Mouse (Mus musculus) intestine, embryonic 16.5 days (tissue): ENCODE results near the gene Dpm2. TPM values are rescaled to one million over a fixed set of nuclear protein-coding genes. Genes with fewer than 3 reads are reported as not detected.

ENCODE experiments used
- ATAC-seq: fragments of 200-750 bp; cut with Nextera tagmentation; 2 replicates; pipeline ENCODE4 v1.8.0; 2017; ENCODE audit warnings: moderate TSS enrichment, moderate library complexity
- H3K27ac ChIP-seq: fragments of 300-500 bp; sonication (generic); 2 replicates; pipeline ENCODE4 v1.5.1; 2014; ENCODE audit warnings: mild to moderate bottlenecking, low read length
- H3K27me3 ChIP-seq: fragments of 300-500 bp; sonication (generic); replicated peaks from 2 replicates; pipeline ENCODE4 v1.6.1; 2014; ENCODE audit warnings: low read length, control low read depth, mixed read lengths; ENCODE audit not compliant: control insufficient read depth, insufficient read depth
- H3K36me3 ChIP-seq: fragments of 300-500 bp; sonication (generic); 2 replicates; pipeline ENCODE4 v1.6.1; 2014; ENCODE audit warnings: low read length, control low read depth; ENCODE audit not compliant: control insufficient read depth, insufficient read depth
- H3K4me1 ChIP-seq: fragments of 300-500 bp; sonication (generic); 2 replicates; pipeline ENCODE4 v1.6.1; 2014; ENCODE audit warnings: low read length, control low read depth, mixed read lengths; ENCODE audit not compliant: control insufficient read depth, insufficient read depth
- H3K4me2 ChIP-seq: fragments of 300-500 bp; sonication (generic); 2 replicates; pipeline ENCODE4 v1.6.1; 2014; ENCODE audit warnings: low read depth, low read length, control low read depth
- H3K4me3 ChIP-seq: fragments of 300-500 bp; sonication (generic); 2 replicates; pipeline ENCODE4 v1.5.1; 2014; ENCODE audit warnings: mild to moderate bottlenecking, low read length
- H3K9ac ChIP-seq: fragments of 300-500 bp; sonication (generic); 2 replicates; pipeline ENCODE4 v1.6.1; 2014; ENCODE audit warnings: low read depth, low read length
- H3K9me3 ChIP-seq: fragments of 300-500 bp; sonication (generic); 2 replicates; pipeline ENCODE4 v1.6.1; 2016; ENCODE audit warnings: low read length, control low read depth; ENCODE audit not compliant: control insufficient read depth
- WGBS: fragments of 180-500 bp; shearing (Covaris S2); extraction: QIAGEN DNeasy Blood & Tissue Kit; methylation state at CpG from one replicate; pipeline ENCODE4 v1.1.7; 2014; 5-methylcytosine and 5-hydroxymethylcytosine counted together
- polyA plus RNA-seq: library from polyadenylated mRNA; unstranded; fragments of >200 nt; fragmentation: Nextera tagmentation; extraction: Ambion mirVana; gene quantifications from 2 replicates; pipeline ENCODE4 v1.2.1, GENCODE M21; 2015

Gene Dpm2
- polyA plus RNA-seq, 1 experiment from 2014 or later = 123 TPM

DNA sequence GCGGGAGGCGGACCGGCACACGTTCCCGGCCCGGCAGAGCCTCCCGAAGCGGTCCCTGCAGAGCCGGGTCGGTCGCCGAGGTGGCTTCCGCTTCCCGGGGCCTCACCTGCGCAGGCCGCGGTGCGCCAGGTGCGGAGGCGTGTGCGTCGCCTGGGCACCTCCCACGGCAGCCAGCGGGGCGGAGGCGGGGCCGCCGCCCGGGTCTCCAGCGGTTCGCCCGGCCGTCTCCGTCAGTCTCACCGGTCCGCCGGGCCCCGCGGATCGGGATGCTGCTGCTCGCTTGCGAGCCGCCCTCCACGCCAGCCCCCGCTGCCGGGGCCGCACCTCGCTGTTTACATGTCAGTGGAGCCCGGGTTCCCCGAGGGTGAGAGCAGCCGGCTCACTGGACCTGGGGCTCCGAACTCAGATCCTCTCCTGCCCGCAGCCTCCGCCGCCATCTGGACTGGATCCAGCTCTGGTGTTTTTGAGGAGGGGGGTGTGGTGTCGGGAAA lies 35.1 kb upstream of the Dpm2 start:
- WGBS = under 1% methylated on average over 56 of the region's 56 CpGs

DNA sequence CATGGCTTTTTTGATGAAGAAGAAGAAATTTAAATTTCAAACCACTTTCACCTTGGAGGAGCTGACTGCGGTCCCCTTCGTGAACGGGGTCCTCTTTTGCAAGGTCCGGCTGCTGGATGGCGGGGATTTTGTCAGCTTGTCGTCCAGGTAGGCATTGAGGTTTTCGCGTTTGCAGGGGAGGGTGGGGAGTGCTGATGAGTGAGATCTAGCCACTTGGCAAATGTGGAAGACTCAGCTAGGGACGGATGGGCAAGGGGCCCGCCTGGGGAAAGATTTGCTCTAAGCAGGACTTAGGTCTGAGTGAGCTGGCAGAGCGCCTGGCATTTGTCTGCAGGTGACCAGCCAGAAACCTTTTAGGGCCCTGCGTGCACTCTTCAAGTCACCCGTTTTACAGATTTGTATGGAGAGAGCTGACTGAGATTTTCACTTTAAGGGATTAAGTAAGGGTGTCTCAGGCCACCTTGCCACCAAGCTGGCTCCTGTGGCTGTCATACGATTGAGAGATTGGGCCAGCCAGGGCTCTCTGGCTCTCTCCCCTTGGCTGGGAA lies 34.5 kb upstream of the Dpm2 start:
- peak overlapping the region; percentile 88 for H3K4me2 ChIP-seq
- peak overlapping the region; percentile 99 for H3K27ac ChIP-seq
- 1% methylated on average over 14 of the region's 14 CpGs for WGBS
- no peak for ATAC-seq
- H3K27me3 ChIP-seq = no peaks in the 10 kb centered on the region
- H3K4me3 ChIP-seq = peak overlapping the region; percentile 80
- peak overlapping the region; percentile 92 for H3K9ac ChIP-seq
- peaks cover 55% of the 10 kb centered on the region for H3K4me1 ChIP-seq
- H3K36me3 ChIP-seq = no peaks in the 10 kb centered on the region
- no peaks in the 10 kb centered on the region for H3K9me3 ChIP-seq

More for the DNA sequence above, 35.1 kb upstream of the Dpm2 start:
- Histone ChIP-seq H3K4me1 (peaks cover 50% of the 10 kb centered on the region), H3K4me3 (peak overlapping the region; percentile 80), H3K4me2 (peak overlapping the region; percentile 88), H3K27me3 (no peaks in the 10 kb centered on the region), H3K9me3 (no peaks in the 10 kb centered on the region), H3K27ac (peak overlapping the region; percentile 99), H3K36me3 (no peaks in the 10 kb centered on the region), H3K9ac (peak overlapping the region; percentile 92)
- peak; percentile 83 for ATAC-seq

DNA sequence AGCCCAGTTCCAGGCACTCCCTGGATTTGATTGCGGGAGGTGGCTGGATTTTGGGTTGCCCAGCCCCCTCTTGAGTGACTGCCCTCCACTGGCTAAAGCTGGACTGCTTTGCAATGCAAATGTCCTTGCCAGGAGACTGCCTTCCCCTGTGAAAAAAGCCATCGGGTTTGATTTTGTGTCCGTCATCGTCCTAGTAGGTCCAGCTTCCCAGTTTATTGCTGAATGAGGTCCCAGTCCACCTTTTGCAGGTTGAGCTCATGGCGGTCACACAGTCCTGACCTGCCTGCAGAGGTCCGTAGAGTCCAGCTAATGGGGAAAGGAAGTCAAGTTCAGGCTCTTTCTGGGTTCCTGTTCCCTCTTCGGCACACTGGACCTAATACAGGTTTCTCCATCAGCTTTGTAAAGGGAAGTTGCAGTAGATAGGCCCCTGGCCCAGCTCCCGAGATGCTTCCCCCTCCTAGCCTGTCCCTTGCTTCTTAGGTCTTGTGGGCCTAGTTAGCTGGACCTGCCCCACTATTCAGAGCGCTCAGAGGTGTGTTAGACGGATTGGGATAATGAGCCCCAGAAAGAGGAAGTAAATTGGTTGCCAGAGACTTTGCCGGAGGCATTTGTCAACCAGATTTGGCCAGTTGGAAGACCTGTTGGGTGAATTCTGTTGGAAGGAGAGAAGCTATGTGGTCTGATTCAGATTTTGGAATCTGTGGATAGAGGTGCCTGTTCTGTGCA lies 33.9 kb upstream of the Dpm2 start:
- Histone ChIP-seq H3K9me3 (no peaks in the 10 kb centered on the region), H3K4me2 (peak overlapping the region; percentile 88), H3K4me3 (peak overlapping the region; percentile 80), H3K4me1 (peaks cover 56% of the 10 kb centered on the region), H3K27ac (peak overlapping the region; percentile 99), H3K36me3 (no peaks in the 10 kb centered on the region), H3K9ac (peak overlapping the region; percentile 92), H3K27me3 (no peaks in the 10 kb centered on the region)
- ATAC-seq = no peak
- 6% methylated on average over 11 of the region's 11 CpGs for WGBS

DNA sequence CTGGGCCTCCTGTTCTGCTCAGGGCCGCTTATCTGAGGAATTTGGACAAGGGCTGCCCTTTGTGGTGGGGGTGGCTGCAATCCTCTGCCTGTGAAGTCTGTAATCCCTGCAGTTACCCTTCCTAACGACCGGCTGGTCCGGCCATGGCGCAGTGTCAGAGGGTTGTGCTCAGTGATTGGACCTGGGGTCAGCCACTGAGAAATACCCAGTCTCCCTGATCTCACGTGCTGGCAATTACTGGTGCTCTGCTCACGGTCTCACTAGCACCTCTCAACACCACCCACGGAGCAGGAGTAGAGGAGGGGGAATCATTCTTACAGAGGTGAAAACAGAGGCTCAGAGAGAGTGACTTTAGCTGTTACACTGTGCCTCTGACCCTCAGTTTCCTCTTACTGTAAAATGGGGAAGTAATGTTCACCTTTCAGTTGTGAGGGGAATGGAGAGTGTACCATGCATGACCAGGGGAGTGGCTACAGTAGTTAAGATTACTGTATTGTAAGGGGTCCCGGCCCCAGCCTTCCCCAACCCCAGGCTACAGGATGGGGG lies 33.2 kb upstream of the Dpm2 start:
- no peak for ATAC-seq
- peak overlapping the region; percentile 80 for H3K4me3 ChIP-seq
- 13% methylated on average over 9 of the region's 9 CpGs for WGBS
- H3K36me3 ChIP-seq = no peaks in the 10 kb centered on the region
- no peaks in the 10 kb centered on the region for H3K27me3 ChIP-seq
- H3K27ac ChIP-seq = peak overlapping the region; percentile 99
- peak overlapping the region; percentile 88 for H3K4me2 ChIP-seq
- H3K9ac ChIP-seq = peak overlapping the region; percentile 92
- H3K4me1 ChIP-seq = peaks cover 61% of the 10 kb centered on the region
- no peaks in the 10 kb centered on the region for H3K9me3 ChIP-seq

DNA sequence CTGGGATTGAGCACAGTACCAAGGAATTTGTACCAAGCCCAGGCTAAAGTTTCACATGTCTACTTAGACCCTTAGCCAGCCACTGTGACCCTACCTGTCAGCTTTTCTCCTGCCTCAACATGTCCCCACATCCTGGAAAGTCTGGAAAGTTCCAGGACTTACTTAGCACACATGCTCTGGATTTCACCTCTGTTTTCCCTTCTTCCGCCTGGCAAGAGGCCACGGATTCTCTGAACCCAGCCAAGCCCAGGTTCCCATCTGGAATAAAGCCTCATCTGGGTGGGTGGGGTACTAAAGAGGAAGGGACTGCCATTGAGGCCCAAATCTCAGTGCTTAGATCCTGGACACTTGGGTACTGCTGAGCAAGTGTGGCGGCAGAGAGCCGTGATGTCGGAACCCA lies 32.7 kb upstream of the Dpm2 start:
- H3K4me3 ChIP-seq = peak overlapping the region; percentile 80
- H3K36me3 ChIP-seq = no peaks in the 10 kb centered on the region
- peak overlapping the region; percentile 88 for H3K4me2 ChIP-seq
- no peaks in the 10 kb centered on the region for H3K27me3 ChIP-seq
- H3K9ac ChIP-seq = peak overlapping the region; percentile 92
- WGBS = 59% methylated on average over 5 of the region's 5 CpGs
- H3K27ac ChIP-seq = peak overlapping the region; percentile 99; the same call in 1 of the 2 replicates
- no peaks in the 10 kb centered on the region for H3K9me3 ChIP-seq
- ATAC-seq = no peak
- peaks cover 66% of the 10 kb centered on the region for H3K4me1 ChIP-seq

DNA sequence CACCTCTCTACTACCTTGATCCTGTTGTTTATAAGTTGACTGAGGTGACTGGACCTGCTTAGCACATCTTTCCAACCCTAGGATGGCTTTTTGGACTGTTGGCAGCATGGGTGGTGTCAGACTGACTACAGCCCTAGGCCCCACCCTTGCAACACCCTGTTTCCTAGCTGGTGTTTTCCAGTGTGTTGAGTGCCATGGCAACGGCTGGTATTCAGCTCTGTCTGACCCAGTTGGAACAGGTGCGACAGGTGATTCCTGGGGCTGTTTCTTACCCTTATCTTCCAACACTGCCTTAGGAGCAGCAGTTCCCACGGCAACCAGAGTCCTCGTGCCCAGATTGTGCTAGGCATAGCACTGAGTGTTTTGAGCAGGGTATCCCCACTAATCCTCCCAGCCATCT lies 32.2 kb upstream of the Dpm2 start:
- Histone ChIP-seq H3K9ac (no peak overlapping the region), H3K27ac (no peak overlapping the region), H3K4me3 (no peak overlapping the region)

DNA sequence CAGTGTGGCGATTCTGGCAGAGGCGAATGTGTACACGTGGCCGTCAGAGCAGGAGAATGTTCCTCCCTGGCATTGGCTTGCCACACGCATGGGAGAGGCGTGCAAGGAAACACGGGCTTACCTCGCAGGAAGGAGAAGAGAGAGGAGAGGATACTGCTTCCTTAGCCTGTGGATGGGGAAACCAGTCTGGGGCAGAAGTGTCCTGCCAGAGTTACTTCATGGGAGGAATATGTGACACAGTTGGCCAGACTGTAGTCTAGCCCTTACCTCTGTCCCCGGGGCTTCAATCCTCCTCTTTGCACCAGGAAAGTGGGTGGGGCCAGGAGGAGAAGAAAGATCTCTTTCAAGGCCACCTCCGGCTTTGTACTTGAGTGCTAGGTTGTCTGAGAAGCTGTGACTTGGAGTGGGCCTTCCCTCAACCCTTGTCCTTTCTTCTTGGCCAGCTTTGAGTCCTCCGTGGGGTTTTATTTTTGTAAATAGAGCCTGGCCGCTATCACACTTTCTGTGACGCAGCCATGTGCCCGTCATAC lies 31.1 kb upstream of the Dpm2 start:
- Histone ChIP-seq H3K27ac (peak overlapping the region; percentile 29; the same call in 1 of the 2 replicates), H3K9ac (peak overlapping the region; percentile 20; the same call in 1 of the 2 replicates), H3K4me2 (peak overlapping the region; percentile 20), H3K4me1 (peaks cover 63% of the 10 kb centered on the region), H3K27me3 (no peaks in the 10 kb centered on the region), H3K36me3 (no peaks in the 10 kb centered on the region), H3K9me3 (no peaks in the 10 kb centered on the region), H3K4me3 (no peak overlapping the region; the same call in 1 of the 2 replicates)
- ATAC-seq = no peak
- 64% methylated on average over 14 of the region's 14 CpGs for WGBS

More for the DNA sequence above, 32.2 kb upstream of the Dpm2 start:
- peak overlapping the region; percentile 11 for H3K4me2 ChIP-seq
- no peaks in the 10 kb centered on the region for H3K27me3 ChIP-seq
- WGBS = 58% methylated on average over 4 of the region's 4 CpGs
- ATAC-seq = no peak
- no peaks in the 10 kb centered on the region for H3K36me3 ChIP-seq
- H3K4me1 ChIP-seq = peaks cover 71% of the 10 kb centered on the region
- H3K9me3 ChIP-seq = no peaks in the 10 kb centered on the region

DNA sequence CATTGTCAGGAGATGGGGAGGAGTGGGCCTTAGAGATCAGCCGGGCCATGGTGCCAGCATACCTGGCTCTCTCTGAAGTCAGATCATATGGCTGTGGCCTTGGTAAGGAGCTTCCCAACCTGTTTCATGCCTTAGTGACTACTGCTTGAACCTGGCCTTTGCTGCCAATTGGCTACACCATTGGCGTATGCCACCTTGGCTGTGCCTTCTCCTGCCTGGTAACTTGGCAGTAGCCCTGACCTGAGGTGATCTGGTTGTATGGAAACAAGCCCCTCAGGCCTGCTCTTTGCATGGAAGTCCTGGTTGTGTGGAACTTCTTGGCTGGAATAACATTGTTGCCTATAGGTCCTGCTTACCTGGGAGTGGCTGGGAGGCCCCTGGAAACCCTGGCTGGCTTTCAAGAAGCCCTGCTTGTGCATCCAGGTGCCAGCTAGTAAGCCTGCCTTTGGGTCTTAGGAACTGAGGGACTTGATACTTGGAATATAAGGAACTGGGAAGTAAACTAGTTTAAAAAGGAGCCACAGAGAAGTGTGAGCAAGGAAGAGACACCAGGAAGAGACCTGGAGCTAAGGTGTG lies 29.2 kb upstream of the Dpm2 start:
- H3K9ac ChIP-seq = no peak overlapping the region
- no peaks in the 10 kb centered on the region for H3K27me3 ChIP-seq
- H3K36me3 ChIP-seq = no peaks in the 10 kb centered on the region
- ATAC-seq = no peak
- H3K4me2 ChIP-seq = no peak overlapping the region
- H3K9me3 ChIP-seq = no peaks in the 10 kb centered on the region
- 0 out of 2 replicates have a peak overlapping the region, but pooled peaks have one; percentile 10 for H3K27ac ChIP-seq
- WGBS = 92% methylated on average over 2 of the region's 2 CpGs
- H3K4me3 ChIP-seq = no peak overlapping the region
- H3K4me1 ChIP-seq = peaks cover 61% of the 10 kb centered on the region

DNA sequence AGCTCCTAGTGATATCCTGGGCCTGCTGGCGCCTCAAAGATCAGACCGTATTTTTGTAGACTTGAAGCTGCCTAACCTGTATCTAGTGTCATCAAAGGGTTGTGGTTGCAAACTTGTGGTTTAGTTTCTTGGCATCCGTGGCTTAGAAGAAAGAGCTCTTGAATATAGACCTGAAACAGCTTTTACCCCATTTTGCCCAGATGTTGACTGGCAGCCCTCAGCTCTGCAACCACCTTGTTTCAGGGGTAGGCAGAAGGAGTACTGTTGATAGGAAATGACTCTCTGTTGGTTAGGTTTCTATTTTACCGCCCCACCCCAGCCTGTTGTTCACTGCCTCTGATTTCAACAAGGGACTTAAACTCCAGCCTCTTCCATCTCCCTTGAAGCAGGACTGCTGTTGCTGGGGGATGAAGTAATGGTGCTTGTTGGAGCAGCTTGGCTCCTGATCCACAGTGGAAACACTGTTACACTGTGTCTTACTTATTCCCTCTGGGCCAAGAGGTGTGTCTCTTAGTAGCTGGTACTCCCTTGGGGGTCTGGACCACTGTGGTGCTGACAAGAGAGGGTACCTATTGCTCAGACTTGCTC lies 28.6 kb upstream of the Dpm2 start:
- no peak for ATAC-seq
- H3K9me3 ChIP-seq = no peaks in the 10 kb centered on the region
- WGBS = 80% methylated on average over 4 of the region's 4 CpGs
- H3K27ac ChIP-seq = no peak overlapping the region
- H3K27me3 ChIP-seq = no peaks in the 10 kb centered on the region
- no peak overlapping the region for H3K4me3 ChIP-seq
- no peak overlapping the region for H3K9ac ChIP-seq
- H3K4me2 ChIP-seq = no peak overlapping the region
- H3K36me3 ChIP-seq = no peaks in the 10 kb centered on the region
- H3K4me1 ChIP-seq = peaks cover 62% of the 10 kb centered on the region
